39 mouse cellular contexts compared by ENCODE assay signal in the genomic region with DNA sequence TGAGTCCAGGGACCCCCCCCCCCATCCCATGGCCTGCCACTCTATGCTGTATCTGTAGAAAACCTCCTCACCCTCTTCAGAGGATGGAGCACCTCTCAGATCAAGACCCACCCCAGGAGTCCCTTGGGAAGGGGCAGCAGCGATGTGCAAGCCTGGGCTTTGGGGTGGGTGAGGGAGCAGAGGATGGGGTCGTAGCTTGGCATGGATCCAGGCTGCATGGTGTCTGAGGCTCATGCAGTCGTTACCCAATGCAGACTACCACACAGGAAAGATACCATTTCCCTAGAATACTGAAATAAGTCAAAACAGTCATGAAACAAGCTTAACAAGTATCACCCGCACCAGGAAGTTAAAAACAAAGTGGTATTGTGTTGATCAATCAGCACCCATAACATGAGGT. TPM values are rescaled to one million over a fixed set of nuclear protein-coding genes. Genes with fewer than 3 reads are reported as not detected.
DNase-seq lines count a peak whose midpoint lies in the region; ATAC-seq lines count a peak whose summit lies in the region.
"Had no signal": no experiment of that assay in that cellular context is flagged by ENCODE, and none has a peak within 500 bp of the region (broad histone marks: within the 10 kb centered on the region; RNA-seq: fewer than 3 reads in every experiment).

No protein-coding gene starts in this region.

- H3K9ac ChIP-seq in limb, embryonic 15.5 days: no peak overlapping the region
- no peak overlapping the region for H3K9ac ChIP-seq in embryonic facial prominence, embryonic 15.5 days
- H3K9ac ChIP-seq: forebrain, embryonic 15.5 days; hindbrain, embryonic 12.5 days; intestine, embryonic 15.5 days; limb, embryonic 12.5 days; midbrain, embryonic 12.5 days; neural tube, embryonic 12.5 days had no signal

- WGBS in limb, embryonic 15.5 days: 64% methylated on average over 4 of the region's 4 CpGs
- 76% methylated on average over 4 of the region's 4 CpGs for WGBS in limb, embryonic 10.5 days
- 64% methylated on average over 4 of the region's 4 CpGs for WGBS in embryonic facial prominence, embryonic 15.5 days

- H3K27me3 ChIP-seq in limb, embryonic 15.5 days: no peaks in the 10 kb centered on the region
- H3K27me3 ChIP-seq in limb, embryonic 10.5 days (ENCODE audit: low read depth, poor library complexity, severe bottlenecking): no peaks in the 10 kb centered on the region
- H3K27me3 ChIP-seq in embryonic facial prominence, embryonic 15.5 days: no peaks in the 10 kb centered on the region
- H3K27me3 ChIP-seq: forebrain, embryonic 15.5 days; hindbrain, embryonic 12.5 days; intestine, embryonic 15.5 days; limb, embryonic 12.5 days; midbrain, embryonic 12.5 days; neural tube, embryonic 12.5 days; Patski had no signal

- H3K4me1 ChIP-seq in limb, embryonic 15.5 days: no peaks in the 10 kb centered on the region
- H3K4me1 ChIP-seq in limb, embryonic 10.5 days: no peaks in the 10 kb centered on the region
- no peaks in the 10 kb centered on the region for H3K4me1 ChIP-seq in embryonic facial prominence, embryonic 15.5 days
- H3K4me1 ChIP-seq: forebrain, embryonic 15.5 days; hindbrain, embryonic 12.5 days; intestine, embryonic 15.5 days; limb, embryonic 12.5 days; midbrain, embryonic 12.5 days; neural tube, embryonic 12.5 days had no signal

- H3K27ac ChIP-seq in limb, embryonic 15.5 days: no peak overlapping the region
- no peak overlapping the region for H3K27ac ChIP-seq in limb, embryonic 10.5 days
- no peak overlapping the region for H3K27ac ChIP-seq in embryonic facial prominence, embryonic 15.5 days (replicated peaks)
- H3K27ac ChIP-seq: forebrain, embryonic 15.5 days; hindbrain, embryonic 12.5 days; hindbrain, postnatal 0 days; intestine, embryonic 15.5 days; limb, embryonic 12.5 days; midbrain, embryonic 12.5 days; neural tube, embryonic 12.5 days; stomach, postnatal 0 days had no signal

- no peak overlapping the region for H3K4me3 ChIP-seq in limb, embryonic 15.5 days
- H3K4me3 ChIP-seq in limb, embryonic 10.5 days: no peak overlapping the region
- H3K4me3 ChIP-seq in embryonic facial prominence, embryonic 15.5 days (replicated peaks): no peak overlapping the region
- H3K4me3 ChIP-seq: forebrain, embryonic 15.5 days; hindbrain, embryonic 12.5 days; intestine, embryonic 15.5 days; limb, embryonic 12.5 days; midbrain, embryonic 12.5 days; myocyte; neural tube, embryonic 12.5 days had no signal

- no peaks in the 10 kb centered on the region for H3K36me3 ChIP-seq in limb, embryonic 15.5 days
- H3K36me3 ChIP-seq in limb, embryonic 10.5 days: no peaks in the 10 kb centered on the region
- H3K36me3 ChIP-seq in embryonic facial prominence, embryonic 15.5 days: no peaks in the 10 kb centered on the region
- H3K36me3 ChIP-seq: forebrain, embryonic 15.5 days; G1E; hindbrain, embryonic 12.5 days; intestine, embryonic 15.5 days; limb, embryonic 12.5 days; midbrain, embryonic 12.5 days; neural tube, embryonic 12.5 days had no signal

- peak; percentile 53 to 54 for DNase-seq in cerebellum, postnatal 10 days
- DNase-seq in cerebellum, adult 11 months: no peak
- DNase-seq in limb, embryonic 10.5 days (ENCODE audit: low spot score): no peak
- DNase-seq in gastrocnemius, adult 18-20 months (ENCODE audit: low spot score): no peak
- DNase-seq: adrenal gland, postnatal 10 days; cerebellum, adult 11-12 months; cerebellum, adult 9-11 months; heart, postnatal 14 days; kidney, adult 2 months; layer of hippocampus, postnatal 36 days; right cerebral cortex, adult 18-20 months; right cerebral cortex, postnatal 4 days; thymus, postnatal 4 days had no signal

- 0 out of 2 replicates have a peak, but pooled peaks have one; percentile 3 for ATAC-seq in limb, embryonic 15.5 days (ENCODE audit: insufficient number of reproducible peaks, low FRiP score, low TSS enrichment, low read depth)
- ATAC-seq in embryonic facial prominence, embryonic 15.5 days (ENCODE audit: insufficient number of reproducible peaks, low FRiP score, low TSS enrichment, low read depth): 0 out of 2 replicates have a peak, but pooled peaks have one; percentile 2
- peak; percentile 26 for ATAC-seq in megakaryocyte progenitor cell, adult 5-6 weeks (replicated peaks; ENCODE audit: poor library complexity)
- ATAC-seq: forebrain, embryonic 15.5 days; intestine, embryonic 15.5 days; lung, postnatal 0 days; Patski had no signal

- peaks cover 68% of the 10 kb centered on the region for H3K9me3 ChIP-seq in limb, embryonic 15.5 days
- H3K9me3 ChIP-seq in limb, embryonic 10.5 days (replicated peaks): peaks cover 81% of the 10 kb centered on the region
- peaks cover 73% of the 10 kb centered on the region for H3K9me3 ChIP-seq in embryonic facial prominence, embryonic 15.5 days (replicated peaks)

- H3K4me2 ChIP-seq in limb, embryonic 15.5 days: no peak overlapping the region
- H3K4me2 ChIP-seq in embryonic facial prominence, embryonic 15.5 days (replicated peaks): no peak overlapping the region
- H3K4me2 ChIP-seq: forebrain, embryonic 15.5 days; hindbrain, embryonic 12.5 days; intestine, embryonic 15.5 days; limb, embryonic 12.5 days; liver, embryonic 11.5 days; midbrain, embryonic 12.5 days; neural tube, embryonic 12.5 days had no signal

RNA-seq across cellular contexts. Expression of a gene that starts 21.9 kb away (rescaled TPM):
- polyA plus RNA-seq in limb, embryonic 15.5 days (2015; fragmentation: Nextera tagmentation; extraction: Ambion mirVana): 1.6 and 2.2 TPM in 2 replicates
- polyA plus RNA-seq in limb, embryonic 10.5 days (2016; fragmentation: Nextera tagmentation; extraction: Ambion mirVana): 1.2 and 1.3 TPM in 2 replicates
- 0.98 and 1.4 TPM in 2 replicates for polyA plus RNA-seq in embryonic facial prominence, embryonic 15.5 days (2015; fragmentation: Nextera tagmentation; extraction: Ambion mirVana)
- 0.39 and 1.1 TPM in 2 replicates for total RNA-seq in megakaryocyte progenitor cell, adult 5-6 weeks (2015)
- 0.10 and 0.17 TPM in 2 replicates for total RNA-seq in megakaryocyte progenitor cell, adult 5-6 weeks (2017)
- total RNA-seq in gastrocnemius, adult 18-20 months (2021): not detected
- total RNA-seq: gastrocnemius, adult 8-10 months; midbrain, postnatal 0 days had no signal
- polyA plus RNA-seq: cortical plate, adult 2 months; G1E had no signal

RNA-seq across cellular contexts. Expression of a gene that starts 28.8 kb away (rescaled TPM):
- polyA plus RNA-seq in limb, embryonic 15.5 days (2015; fragmentation: Nextera tagmentation; extraction: Ambion mirVana): 161 and 168 TPM in 2 replicates
- 206 and 245 TPM in 2 replicates for polyA plus RNA-seq in limb, embryonic 10.5 days (2016; fragmentation: Nextera tagmentation; extraction: Ambion mirVana)
- polyA plus RNA-seq in embryonic facial prominence, embryonic 15.5 days (2015; fragmentation: Nextera tagmentation; extraction: Ambion mirVana): 153 and 161 TPM in 2 replicates
- total RNA-seq in megakaryocyte progenitor cell, adult 5-6 weeks (2015): 104 and 106 TPM in 2 replicates
- 156 and 189 TPM in 2 replicates for total RNA-seq in megakaryocyte progenitor cell, adult 5-6 weeks (2017)
- total RNA-seq in gastrocnemius, adult 18-20 months (2021): 1 to 10 TPM; 5.4 to 5.8 TPM

RNA-seq across cellular contexts. Expression of a gene that starts 28.8 kb away (rescaled TPM):
- not detected in 2 replicates for polyA plus RNA-seq in limb, embryonic 15.5 days (2015; fragmentation: Nextera tagmentation; extraction: Ambion mirVana)
- polyA plus RNA-seq in limb, embryonic 10.5 days (2016; fragmentation: Nextera tagmentation; extraction: Ambion mirVana): not detected in 2 replicates
- polyA plus RNA-seq in embryonic facial prominence, embryonic 15.5 days (2015; fragmentation: Nextera tagmentation; extraction: Ambion mirVana): 0.05 TPM in 1 of 2 replicates, not detected in the other
- not detected in 2 replicates for total RNA-seq in megakaryocyte progenitor cell, adult 5-6 weeks (2015)
- not detected in 2 replicates for total RNA-seq in megakaryocyte progenitor cell, adult 5-6 weeks (2017)
- total RNA-seq in gastrocnemius, adult 18-20 months (2021): not detected
- total RNA-seq: adrenal gland, postnatal 10 days; G1E; gastrocnemius, adult 8-10 months; gastrocnemius, postnatal 4 days; heart, postnatal 14 days had no signal
- polyA plus RNA-seq: G1E; hindbrain, embryonic 12.5 days; intestine, embryonic 15.5 days; kidney, adult 2 months; kidney, embryonic 16.5 days; large intestine, adult 2 months; limb, embryonic 12.5 days; liver, embryonic 11.5 days; liver, embryonic 16.5 days; lung, postnatal 0 days; midbrain, embryonic 12.5 days; neural tube, embryonic 12.5 days; spleen, adult 2 months; thymus, postnatal 0 days had no signal

RNA-seq across cellular contexts. Expression of a gene that starts 36.9 kb away (rescaled TPM):
- 10.8 and 12.3 TPM in 2 replicates for polyA plus RNA-seq in limb, embryonic 15.5 days (2015; fragmentation: Nextera tagmentation; extraction: Ambion mirVana)
- 0.13 TPM in 1 of 2 replicates, not detected in the other for polyA plus RNA-seq in limb, embryonic 10.5 days (2016; fragmentation: Nextera tagmentation; extraction: Ambion mirVana)
- polyA plus RNA-seq in embryonic facial prominence, embryonic 15.5 days (2015; fragmentation: Nextera tagmentation; extraction: Ambion mirVana): 2.0 and 2.2 TPM in 2 replicates
- total RNA-seq in megakaryocyte progenitor cell, adult 5-6 weeks (2015): 0.39 and 0.83 TPM in 2 replicates
- 0.14 and 0.83 TPM in 2 replicates for total RNA-seq in megakaryocyte progenitor cell, adult 5-6 weeks (2017)
- total RNA-seq in gastrocnemius, adult 18-20 months (2021): under 1 TPM in 1 of 2 experiments, not detected in 1; 0.09 TPM
- total RNA-seq: heart, postnatal 14 days; layer of hippocampus, postnatal 36 days; midbrain, postnatal 0 days had no signal
- polyA plus RNA-seq: forebrain, embryonic 15.5 days; G1E; heart, embryonic 14.5 days; hindbrain, embryonic 12.5 days; limb, embryonic 12.5 days; liver, embryonic 11.5 days; midbrain, embryonic 12.5 days; midbrain, postnatal 0 days; myocyte; neural tube, embryonic 12.5 days had no signal

RNA-seq across cellular contexts. Expression of a gene that starts 43.1 kb away (rescaled TPM):
- 11.1 and 11.6 TPM in 2 replicates for polyA plus RNA-seq in limb, embryonic 15.5 days (2015; fragmentation: Nextera tagmentation; extraction: Ambion mirVana)
- 8.9 and 10.4 TPM in 2 replicates for polyA plus RNA-seq in limb, embryonic 10.5 days (2016; fragmentation: Nextera tagmentation; extraction: Ambion mirVana)
- polyA plus RNA-seq in embryonic facial prominence, embryonic 15.5 days (2015; fragmentation: Nextera tagmentation; extraction: Ambion mirVana): 9.4 and 10.8 TPM in 2 replicates
- 0.68 and 2.4 TPM in 2 replicates for total RNA-seq in megakaryocyte progenitor cell, adult 5-6 weeks (2015)
- total RNA-seq in megakaryocyte progenitor cell, adult 5-6 weeks (2017): 0.17 and 1.2 TPM in 2 replicates
- not detected for total RNA-seq in gastrocnemius, adult 18-20 months (2021)
- total RNA-seq: gastrocnemius, adult 8-10 months had no signal
- polyA plus RNA-seq: G1E, myocyte, Patski had no signal

Comparison
In these comparisons a context has a peak if more than half of its experiments do, and no peak if none do; other contexts are left out.
1. DNase-seq: peak in cerebellum, postnatal 10 days (2 of 2); none in cerebellum, adult 11 months (single experiment), limb, embryonic 10.5 days (single experiment) and gastrocnemius, adult 18-20 months (single experiment).
2. Peak in every context shown above with its lines, with median percentiles within 50 percentile points of each other: ATAC-seq.